Mouse (Mus musculus): ENCODE measurements around the gene Hist1h2bn.

Gene Hist1h2bn

DNA sequence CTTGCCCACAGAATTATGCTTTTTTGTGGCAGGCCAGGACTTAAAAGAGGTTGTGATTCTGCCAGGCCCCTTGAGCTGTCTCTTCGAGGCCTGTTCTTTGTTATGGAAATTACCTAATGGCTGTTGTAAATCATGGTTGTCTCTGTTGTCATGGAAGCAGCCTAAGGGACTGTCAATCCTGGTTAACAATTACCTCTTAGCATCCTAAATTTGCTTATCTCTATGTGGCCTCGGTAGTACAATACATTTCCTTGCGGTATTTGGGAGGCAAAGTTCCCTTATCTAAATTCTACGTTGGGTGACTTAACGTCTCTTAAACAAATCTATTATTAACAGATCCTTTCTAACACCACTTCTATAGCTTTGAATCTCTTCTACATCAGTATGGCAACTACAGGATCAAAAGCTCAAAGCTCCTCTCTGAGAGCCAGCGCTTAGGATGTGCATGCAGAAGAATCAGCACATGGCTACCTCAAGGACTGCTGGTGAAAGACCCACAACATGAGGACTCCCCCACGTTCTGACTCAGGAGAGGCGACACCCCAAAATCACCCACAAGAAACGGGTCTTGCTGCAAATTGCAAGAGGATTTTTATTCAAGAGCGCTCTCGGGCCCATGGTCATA is 25.9 kb upstream of the Hist1h2bn start:
- DNase-seq (ENCODE audit: low read depth, low spot score) = no peak

DNA sequence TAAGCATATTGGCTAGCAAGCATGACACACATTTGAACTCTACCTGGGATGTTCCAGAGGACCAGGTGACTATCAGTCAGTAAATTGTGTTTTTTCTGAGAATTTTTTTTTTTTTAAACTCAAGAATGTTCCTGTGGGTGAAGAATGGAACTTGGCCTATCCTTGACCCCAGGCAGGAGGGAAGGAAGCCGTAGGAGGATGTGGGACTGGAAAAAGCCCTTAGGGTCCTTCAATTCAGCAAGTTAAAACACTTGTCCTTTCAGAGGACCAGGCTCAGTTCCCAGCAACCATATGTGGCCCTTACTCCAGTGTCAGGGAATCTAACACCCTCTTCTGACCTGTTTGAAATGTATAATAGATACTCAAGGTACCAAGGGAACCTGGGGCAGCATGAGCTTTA is 24.4 kb upstream of the Hist1h2bn start:
- DNase-seq (ENCODE audit: low read depth, low spot score) = no peak

DNA sequence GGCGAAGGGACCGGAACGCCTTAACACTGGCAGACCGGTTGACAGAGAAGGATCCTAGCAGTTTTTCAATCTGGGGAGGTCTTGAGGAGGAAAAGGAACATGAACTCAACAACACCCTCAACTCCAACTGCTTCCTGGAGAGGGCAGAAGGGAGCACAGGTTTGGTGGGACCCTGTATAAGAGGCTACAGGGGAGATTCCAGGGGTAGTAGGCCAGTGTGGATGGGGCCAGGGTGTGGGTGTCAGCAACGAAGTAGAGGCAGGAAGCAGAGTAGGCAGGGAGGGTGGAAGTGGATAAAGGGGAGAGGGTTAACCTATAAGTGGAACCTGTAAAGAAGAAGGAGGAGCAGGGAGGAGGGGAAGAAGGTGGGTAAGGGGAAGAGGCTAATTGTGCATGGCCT is 20.5 kb upstream of the Hist1h2bn start:
- no peak for DNase-seq (ENCODE audit: low read depth, low spot score)

DNA sequence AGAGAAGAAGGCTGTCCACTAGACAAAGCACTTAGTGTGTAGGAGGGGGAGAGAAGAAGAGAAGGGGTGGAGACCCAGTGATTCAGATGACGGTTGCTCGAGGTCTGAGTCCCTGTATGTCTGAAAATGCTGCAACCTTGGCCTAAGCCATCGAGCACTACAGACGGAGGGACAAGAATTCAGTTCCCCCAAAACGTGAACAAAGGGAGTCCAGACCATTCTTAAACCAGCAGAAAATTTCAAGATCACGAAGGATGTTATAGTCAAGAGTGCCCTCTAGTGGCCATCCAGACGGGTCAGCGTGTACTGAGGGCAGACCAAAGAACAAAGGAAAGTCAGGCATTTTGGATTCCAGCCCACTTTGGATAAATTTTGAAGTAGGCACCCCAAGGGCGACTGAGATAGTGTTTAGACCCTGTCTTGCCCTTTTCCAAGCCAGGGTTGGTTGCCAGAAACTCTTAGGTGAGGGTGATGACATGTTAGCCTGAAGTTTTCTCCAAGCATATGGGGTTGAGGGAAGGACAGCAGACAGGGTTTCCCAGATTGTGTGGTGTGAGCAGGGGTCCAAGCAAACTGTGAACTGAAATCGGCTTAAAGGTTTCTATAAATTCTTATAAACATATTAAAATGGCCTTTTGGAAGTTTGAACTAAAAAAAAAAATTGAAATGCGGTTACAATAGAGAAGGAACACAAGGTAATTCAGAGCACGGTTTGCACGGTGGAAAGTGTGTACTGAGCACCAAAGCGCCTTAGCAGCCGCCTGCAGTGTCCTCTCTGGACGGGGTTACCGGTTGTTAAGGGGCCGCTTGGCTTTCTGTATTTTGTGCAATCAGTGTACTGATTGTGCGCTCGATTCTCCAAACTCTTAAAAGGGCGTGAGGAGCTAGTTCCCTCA is 19.7 kb upstream of the Hist1h2bn start:
- peak; percentile 81 for DNase-seq (ENCODE audit: low read depth, low spot score)

DNA sequence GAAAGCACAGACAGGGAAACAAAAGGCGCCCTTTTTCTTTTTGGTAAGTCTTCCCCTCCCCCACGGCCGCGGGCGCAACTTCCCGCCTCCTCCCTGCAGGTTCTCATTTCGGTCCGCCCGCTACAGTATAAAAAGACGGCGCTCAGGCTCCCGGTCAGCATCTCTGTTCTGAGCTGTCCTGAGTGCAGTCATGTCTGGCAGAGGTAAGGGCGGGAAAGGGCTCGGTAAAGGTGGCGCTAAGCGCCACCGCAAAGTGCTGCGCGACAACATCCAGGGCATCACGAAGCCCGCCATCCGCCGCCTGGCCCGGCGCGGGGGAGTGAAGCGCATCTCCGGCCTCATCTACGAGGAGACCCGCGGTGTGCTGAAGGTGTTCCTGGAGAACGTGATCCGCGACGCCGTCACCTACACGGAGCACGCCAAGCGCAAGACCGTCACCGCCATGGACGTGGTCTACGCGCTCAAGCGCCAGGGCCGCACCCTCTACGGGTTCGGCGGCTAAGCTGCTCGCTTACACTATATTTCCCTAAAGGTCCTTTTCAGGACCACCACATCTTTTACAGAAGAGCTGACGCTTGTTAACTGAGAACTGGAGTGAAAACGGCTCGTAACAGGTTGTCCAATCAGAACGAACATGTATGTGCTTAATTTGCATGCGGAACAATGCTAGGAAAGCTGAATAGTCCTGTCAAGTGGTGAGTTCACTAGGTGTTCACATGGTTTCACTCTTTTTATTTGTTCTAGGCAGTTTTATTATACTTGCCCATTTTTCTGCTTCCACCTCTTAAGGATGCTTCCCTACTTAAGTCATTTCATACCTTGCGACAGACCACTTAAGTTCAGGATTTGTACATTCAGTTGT is 18.8 kb upstream of the Hist1h2bn start, which contains the start of gene Hist1h4j:
TSS of gene Hist1h4j (plus strand) at position 159 of the 862 bp plus-strand sequence.
- peak; percentile 83 for DNase-seq (ENCODE audit: low read depth, low spot score)

DNA sequence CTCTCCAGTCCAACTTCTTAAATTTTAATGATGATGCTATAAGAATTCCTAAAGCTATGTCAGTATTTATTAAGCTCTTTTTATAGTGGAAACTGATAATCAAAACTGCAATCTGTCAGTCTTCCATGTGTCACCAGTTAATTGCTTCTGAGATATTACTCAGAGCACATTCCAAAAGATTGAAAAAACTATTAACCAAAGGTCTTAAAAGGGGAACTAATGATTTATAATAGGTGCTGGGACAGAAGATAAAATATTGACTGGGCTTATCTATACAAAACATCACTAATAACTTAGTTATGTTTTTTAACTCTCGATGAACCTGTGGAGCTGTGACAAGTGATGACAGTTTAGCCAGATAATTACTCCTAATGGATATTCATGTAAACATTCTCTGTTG is 8.9 kb upstream of the Hist1h2bn start:
- DNase-seq (ENCODE audit: low read depth, low spot score) = no peak

DNA sequence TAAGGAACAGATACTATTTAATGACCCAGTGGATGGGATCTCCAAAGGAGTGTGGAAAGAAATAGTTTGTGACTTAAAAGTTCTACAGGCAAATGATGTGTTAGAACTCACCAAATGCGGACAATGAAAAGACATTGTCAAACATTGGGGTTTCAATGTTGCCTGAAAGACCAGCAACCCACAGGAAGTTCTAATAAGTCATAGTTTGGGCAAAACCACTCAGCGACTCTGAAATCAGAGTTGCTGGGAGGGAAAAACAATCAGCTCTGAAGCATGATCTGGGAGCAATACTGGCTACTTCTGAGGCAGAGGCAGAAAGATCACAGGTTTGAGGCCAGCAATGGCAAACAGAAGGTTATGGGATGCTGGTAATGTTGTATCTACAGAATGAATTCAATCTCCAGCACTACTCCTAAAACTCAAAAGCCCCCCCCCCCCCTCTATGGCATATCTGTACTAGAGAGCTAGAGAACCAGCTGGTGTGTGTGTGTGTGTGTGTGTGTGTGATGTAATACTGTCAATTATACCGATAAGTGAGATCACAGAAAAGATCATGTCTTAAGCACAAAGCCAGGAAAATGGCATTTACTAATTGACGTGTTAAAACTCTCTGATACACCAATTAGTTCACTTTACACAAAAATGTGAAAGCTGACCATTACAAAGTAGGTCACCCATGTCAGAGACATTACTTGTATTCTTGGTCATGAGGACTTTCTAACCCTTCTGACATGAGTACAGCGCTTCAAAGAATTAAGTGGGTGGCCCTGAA is 4.3 kb upstream of the Hist1h2bn start:
- peak; percentile 56 for DNase-seq (ENCODE audit: low read depth, low spot score)

DNA sequence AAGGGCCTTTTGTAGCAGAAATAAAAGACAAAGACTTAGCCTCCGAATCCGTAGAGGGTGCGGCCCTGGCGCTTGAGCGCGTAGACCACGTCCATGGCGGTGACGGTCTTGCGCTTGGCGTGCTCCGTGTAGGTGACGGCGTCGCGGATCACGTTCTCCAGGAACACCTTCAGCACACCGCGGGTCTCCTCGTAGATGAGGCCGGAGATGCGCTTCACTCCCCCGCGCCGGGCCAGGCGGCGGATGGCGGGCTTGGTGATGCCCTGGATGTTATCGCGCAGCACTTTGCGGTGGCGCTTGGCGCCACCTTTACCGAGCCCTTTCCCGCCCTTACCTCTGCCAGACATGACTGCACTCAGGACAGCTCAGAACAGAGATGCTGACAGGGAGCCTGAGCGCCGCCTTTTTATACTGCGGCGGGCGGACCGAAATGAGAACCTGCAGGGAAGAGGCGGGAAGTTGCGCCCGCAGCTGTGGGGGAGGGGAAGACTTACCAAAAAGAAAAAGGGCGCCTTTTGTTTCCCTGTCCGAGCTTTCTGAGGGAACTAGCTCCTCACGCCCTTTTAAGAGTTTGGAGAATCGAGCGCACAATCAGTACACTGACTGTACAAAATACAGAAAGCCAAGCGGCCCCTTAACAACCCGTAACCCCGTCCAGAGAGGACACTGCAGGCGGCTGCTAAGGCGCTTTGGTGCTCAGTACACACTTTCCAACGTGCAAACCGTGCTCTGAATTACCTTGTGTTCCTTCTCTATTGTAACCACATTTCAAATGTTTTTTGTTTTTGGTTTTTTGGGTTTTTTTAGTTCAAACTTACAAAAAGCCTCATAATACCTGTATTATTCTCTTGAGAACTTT is 3.5 kb upstream of the Hist1h2bn start, which contains the start of gene Hist1h4k:
TSS of gene Hist1h4k (minus strand) at position 347 of the 859 bp plus-strand sequence.
- DNase-seq (ENCODE audit: low read depth, low spot score) = peak; percentile 90

DNA sequence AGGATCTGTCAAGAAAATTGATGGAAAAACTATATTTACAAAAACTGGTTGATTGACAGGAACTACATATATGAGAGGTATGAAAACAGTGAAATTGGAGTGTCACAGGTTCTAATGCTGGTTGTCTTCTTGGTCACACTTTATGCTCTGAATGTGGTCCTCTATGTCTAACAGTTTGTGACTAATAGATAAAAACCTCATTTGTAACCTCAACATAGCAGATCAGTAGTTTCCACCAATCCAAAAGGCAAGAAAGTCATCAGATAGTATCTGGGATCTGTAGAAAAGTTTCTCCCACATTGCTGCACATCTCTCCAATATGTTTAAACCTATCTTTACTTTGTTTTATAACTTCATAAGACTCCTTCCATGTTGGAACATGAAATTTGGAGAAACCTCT is 2.5 kb upstream of the Hist1h2bn start:
- DNase-seq (ENCODE audit: low read depth, low spot score) = no peak

DNA sequence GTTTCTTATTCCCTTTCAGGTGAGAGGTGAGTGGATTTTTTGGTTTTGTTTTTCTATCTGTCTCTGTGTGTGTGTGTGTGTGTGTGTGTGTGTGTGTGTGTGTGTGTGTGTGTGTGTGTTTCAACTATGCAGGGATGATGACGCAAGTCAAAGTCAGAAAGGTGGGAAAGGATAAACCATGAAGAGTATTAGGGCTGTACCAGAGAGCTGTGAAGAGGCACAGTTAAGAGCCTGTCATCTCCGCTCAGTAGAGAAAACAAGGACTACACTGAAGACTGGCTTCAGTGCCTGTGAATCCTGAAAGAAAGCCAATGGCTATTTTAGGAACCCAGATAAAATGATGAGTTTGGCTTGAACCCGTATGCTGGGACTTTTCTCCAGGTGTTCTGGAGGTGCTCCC is 2.1 kb upstream of the Hist1h2bn start:
- DNase-seq (ENCODE audit: low read depth, low spot score) = no peak

DNA sequence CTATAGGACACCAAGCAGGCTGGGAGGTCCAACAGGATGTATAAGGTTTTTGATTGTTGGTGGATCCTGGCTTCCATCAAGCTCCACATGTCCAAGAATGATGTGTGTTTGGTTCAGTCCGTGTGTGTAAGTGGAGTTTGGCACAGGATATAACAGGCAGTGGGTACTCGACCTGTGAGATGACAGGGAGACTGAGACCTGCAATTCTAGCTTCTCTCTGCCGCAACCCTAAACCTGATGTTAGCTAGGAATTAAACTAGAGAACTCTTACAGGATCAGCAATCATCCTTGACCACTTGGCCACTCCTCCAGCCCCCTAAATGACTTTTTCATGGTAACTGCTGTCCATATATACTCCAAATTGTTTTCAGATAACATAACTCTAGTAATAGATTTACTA is 1.6 kb upstream of the Hist1h2bn start:
- DNase-seq (ENCODE audit: low read depth, low spot score) = no peak

DNA sequence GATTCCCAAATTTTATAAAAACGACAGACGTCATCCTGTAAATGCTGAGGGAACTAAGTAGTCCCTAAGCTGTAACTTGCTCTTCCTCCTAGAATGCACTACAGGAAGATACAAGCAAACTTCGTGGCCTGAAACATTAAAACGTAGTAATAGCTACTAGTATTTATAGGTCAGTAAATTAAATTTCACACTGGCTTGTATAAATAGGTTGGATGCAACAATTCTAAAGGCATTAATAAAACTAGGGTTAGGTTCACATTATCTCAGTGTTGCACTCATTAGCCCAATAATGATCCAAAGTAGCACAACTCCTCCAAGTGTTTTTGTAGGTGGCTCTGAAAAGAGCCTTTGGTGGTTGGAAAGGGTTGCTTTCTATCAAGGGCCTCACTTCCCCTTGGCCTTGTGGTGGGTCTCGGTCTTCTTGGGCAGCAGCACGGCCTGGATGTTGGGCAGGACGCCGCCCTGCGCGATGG is 836 bp upstream of the Hist1h2bn start:
- DNase-seq (ENCODE audit: low read depth, low spot score) = peak; percentile 15

DNA sequence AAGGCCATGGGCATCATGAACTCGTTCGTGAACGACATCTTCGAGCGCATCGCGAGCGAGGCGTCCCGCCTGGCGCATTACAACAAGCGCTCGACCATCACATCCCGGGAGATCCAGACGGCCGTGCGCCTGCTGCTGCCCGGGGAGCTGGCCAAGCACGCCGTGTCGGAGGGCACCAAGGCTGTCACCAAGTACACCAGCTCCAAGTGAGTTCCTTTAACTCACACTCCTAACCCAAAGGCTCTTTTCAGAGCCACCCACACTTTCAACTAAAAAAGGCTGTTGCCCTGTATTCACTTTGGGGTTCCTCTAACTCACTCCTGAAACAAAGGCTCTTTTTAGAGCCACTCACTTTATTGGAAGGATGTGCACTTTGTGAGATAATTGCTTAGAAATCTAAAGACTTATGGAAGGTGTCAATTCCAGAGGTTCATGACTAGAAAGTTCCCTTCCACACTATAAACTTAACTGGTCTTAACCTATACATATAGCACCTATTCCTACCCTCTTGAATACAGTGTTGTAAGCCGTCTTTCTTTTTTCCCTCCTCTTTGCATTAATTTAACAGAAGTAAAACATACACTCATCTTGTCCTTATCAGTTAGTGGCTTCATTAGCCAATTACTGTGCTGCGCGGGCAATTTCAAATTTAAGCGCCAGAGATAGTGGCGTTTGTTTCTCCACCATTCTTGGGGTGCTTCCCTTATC is 525 bp downstream of the Hist1h2bn start:
- peak; percentile 62 for DNase-seq (ENCODE audit: low read depth, low spot score)

DNA sequence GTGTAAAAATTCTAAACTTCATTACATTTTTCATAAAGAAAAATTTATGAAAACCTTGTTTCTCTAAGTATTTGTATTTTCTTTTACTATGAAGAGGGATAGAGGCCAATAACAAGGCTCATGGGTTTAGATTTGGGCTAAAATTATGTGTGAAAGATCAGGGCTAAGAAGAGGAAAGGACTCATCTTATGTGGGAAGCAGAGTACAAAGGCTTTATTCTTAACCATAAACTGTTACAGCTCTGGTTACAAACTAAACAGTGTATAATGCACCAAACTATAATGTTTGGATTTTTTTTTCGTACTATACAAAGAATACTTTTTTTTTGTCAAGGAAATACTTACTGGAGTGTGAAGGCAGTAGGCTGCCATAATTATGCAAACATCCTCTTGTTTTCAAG is 1.8 kb downstream of the Hist1h2bn start:
- no peak for DNase-seq (ENCODE audit: low read depth, low spot score)

DNA sequence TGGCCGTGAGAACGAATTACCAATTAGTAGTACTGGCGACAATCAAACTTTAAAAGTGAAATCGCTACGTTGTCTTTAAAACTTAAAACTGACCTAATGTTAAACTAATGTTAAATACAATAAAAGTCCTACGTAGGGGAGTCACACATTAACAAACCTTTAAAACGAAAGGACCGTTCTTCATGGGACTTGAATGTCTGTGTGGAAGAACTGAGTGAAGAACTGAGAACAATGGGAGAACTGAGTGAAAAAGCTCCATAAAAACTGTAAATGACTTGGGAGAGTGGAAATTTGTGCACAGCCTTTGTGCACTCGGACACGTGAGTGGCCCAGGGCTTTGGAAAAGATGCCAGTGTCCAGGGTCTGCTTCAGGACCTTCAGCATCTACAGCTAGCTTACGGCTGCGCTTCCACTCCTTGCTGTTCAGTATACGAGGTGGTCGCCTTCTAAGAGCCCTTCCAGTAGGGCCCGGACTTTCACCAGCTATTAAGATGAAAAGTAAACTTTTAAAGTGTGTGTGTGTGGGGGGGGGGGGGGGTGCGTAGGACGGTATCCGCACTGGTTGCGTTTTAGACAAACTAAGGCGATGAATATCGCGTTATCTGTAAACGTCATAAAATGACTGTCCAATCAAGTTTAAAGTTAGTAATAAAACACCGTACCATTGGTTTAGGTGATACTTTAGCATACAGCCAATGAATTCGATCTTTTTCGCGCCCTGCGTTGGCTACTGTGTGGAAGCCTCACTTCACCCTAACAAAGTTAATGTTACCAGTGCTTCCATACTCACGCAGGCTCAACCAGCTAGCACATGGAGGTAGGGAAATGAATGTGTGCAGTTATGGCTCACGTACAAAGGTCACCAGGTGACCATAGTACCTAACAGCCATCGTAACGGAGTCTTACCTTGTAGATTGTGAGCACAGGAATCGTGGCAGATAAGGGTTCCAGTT is 25.2 kb downstream of the Hist1h2bn start:
- DNase-seq (ENCODE audit: low read depth, low spot score) = peak; percentile 95

DNA sequence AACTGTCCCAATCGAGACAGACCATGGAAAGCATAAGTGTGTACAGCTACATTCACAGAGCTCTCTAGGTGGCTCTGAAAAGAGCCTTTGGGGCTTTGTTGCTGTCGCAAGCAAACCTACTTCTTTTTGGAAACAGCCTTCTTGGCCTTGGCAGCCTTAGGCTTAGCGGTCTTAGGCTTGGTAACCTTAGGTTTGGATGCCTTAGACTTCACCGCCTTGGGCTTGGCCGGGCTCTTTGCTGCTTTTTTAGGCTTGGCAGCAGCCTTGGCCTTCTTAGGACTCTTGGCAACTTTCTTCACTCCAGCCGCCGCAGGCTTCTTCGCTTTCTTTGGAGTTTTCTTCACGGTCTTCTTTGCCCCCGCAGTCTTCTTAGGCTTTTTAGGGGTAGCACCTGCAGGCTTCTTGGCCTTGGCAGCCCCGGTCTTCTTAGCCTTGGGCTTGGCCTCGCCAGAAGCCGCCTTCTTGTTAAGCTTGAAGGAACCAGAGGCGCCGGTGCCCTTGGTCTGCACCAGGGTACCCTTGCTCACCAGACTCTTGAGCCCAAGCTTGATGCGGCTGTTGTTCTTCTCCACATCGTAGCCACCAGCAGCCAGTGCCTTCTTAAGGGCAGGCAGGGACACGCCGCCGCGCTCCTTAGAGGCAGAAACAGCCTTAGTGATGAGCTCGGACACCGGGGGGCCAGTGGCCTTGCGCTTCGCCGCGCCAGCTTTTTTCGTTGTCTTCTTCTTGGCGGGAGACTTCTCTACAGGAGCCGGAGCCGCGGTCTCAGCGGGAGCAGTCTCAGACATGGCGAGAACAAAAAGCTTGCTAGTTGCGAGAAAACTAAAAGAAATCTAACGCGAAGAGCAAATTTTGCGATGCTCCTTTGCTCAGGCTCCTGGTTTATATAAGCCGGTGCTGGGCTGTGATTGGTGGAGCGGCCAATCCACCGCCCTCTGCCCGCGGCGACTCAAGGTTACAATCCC is 26.1 kb downstream of the Hist1h2bn start, which contains the start of gene Hist1h1b:
TSS of gene Hist1h1b (minus strand) at position 859 of the 965 bp plus-strand sequence.
- peak; percentile 65 for DNase-seq (ENCODE audit: low read depth, low spot score)

DNA sequence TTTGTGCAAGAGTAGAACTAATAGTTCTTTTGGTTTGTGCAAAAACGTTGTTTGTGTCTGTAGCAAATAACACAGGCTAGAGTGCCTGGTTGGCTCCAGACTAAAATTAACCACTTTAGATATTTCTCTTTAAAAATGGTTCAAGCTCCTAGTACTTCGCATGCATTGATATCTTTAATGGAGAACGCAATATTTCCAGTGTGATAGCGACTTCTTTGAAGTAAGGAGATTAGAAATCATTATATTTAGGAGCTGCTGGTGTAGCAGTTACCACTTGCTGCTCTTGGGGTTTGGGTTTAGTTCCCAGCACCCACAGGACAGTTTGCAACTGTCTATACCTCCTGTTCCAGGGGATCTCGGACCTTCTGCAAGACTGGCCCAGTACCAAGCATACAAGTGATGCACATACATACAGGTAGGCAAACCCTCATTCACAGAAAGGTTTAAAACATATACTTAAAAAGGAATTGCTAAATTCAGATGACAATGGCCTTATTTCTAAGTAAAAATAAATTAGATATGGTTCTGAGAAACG is 27.2 kb downstream of the Hist1h2bn start:
- DNase-seq (ENCODE audit: low read depth, low spot score) = no peak

All from CD4-positive helper T cell, adult 2 months (primary cell).